Comparison of ENCODE assay signal across 20 mouse cellular contexts in the genomic region with DNA sequence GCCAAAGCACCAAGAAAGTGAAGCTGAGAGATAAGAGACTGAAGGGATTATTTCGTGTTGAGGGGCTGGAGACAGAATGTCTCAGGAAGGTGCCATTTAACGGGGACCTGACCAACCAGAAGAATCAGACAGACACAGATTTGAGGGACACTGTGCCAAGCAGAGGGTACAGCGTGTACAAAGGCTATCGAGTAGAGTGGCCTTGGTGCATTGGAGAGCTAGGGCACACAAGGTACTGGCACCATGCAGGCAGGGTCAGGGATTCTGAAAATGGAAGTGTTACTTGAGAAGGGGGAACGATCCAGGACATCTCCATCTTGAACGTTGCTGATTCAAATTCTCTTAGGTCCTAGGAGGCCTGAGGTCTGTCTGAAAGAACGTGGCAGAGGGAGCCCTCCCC. TPM values are rescaled to one million over a fixed set of nuclear protein-coding genes. Genes with fewer than 3 reads are reported as not detected.
DNase-seq lines count a peak whose midpoint lies in the region; ATAC-seq and TF ChIP-seq lines count a peak whose summit lies in the region.
"Had no signal": no experiment of that assay in that cellular context is flagged by ENCODE, and none has a peak within 500 bp of the region (broad histone marks: within the 10 kb centered on the region; RNA-seq: fewer than 3 reads in every experiment).

No protein-coding gene starts in this region.

- H3K27ac ChIP-seq in gastrocnemius, adult 2 months: no peak overlapping the region

- no peak overlapping the region for H3K4me3 ChIP-seq in gastrocnemius, adult 2 months

- intact Hi-C loops in gastrocnemius, adult 2 months (cut with DNase I): loop anchor here (5.0 kb wide), 1 partner anchor 152 kb away; a partner anchor contains a TSS
- intact Hi-C loops in gastrocnemius, postnatal 36 days (cut with DNase I): no loop called here

- peak; percentile 16 to 87 for DNase-seq in adrenal gland, adult (ENCODE audit: inconsistent age in 2 of 2, low spot score in 1 of 2)
- DNase-seq in adrenal gland, adult 8-10 months: no peak
- DNase-seq in gastrocnemius, adult 18-20 months (ENCODE audit: low spot score): peak; percentile 44
- DNase-seq in gastrocnemius, postnatal 25 days: no peak
- peak; percentile 47 for DNase-seq in gastrocnemius, adult 2 months
- DNase-seq in gastrocnemius, postnatal 36 days: no peak
- peak; percentile 69 for DNase-seq in skeletal muscle tissue, adult 2 months (ENCODE audit: low read depth, low spot score)
- DNase-seq: adrenal gland, adult 2 months; adrenal gland, postnatal 10 days; adrenal gland, postnatal 14 days; adrenal gland, postnatal 25 days; B cell, adult 2 months; cerebellum, adult 11 months; cerebellum, adult 11-12 months; cerebellum, adult 18-20 months; cerebellum, adult 2 months had no signal

- ATAC-seq in granulocyte monocyte progenitor cell, adult 5-6 weeks (replicated peaks; ENCODE audit: poor library complexity, severe bottlenecking): no peak
- ATAC-seq: activated CD4-positive, CD25-positive, alpha-beta regulatory T cell, adult 4 months; CD4-positive, CD25-positive, alpha-beta regulatory T cell, adult 4 months; Patski had no signal

- TF ChIP-seq CTCF in gastrocnemius, adult 2 months (IDR thresholded peaks at IDR 0.05): no peak

RNA-seq across cellular contexts. Expression of a gene that starts 2.9 kb away (rescaled TPM):
- total RNA-seq in adrenal gland, adult 8-10 months (2022): 10 to 100 TPM in 2 of 4 experiments, 1 to 10 TPM in 2; 6.9 to 23.3 (median 12.5) TPM
- total RNA-seq in gastrocnemius, adult 18-20 months (2021): 1 to 10 TPM; 1.7 to 2.0 TPM
- 1 to 10 TPM; 1.6 to 2.6 TPM for total RNA-seq in gastrocnemius, postnatal 25 days (2021)
- total RNA-seq in gastrocnemius, adult 2 months (2021): 1 to 10 TPM; 1.5 to 2.1 TPM
- total RNA-seq in gastrocnemius, postnatal 36 days (2021): 1 to 10 TPM; 1.6 to 2.4 TPM
- total RNA-seq in granulocyte monocyte progenitor cell, adult 5-6 weeks (2014; fragmentation: Nextera tagmentation): 3.1 TPM in 1 of 2 replicates, not detected in the other
- total RNA-seq in granulocyte monocyte progenitor cell, adult 5-6 weeks (2017): 0.82 and 1.9 TPM in 2 replicates

RNA-seq across cellular contexts. Expression of a gene that starts 18.7 kb away (rescaled TPM):
- total RNA-seq in adrenal gland, adult 8-10 months (2022): 100 to 1,000 TPM; 110 to 141 (median 132) TPM
- total RNA-seq in gastrocnemius, adult 18-20 months (2021): 10 to 100 TPM; 13.2 to 14.2 TPM
- 10 to 100 TPM; 15.6 to 23.4 TPM for total RNA-seq in gastrocnemius, postnatal 25 days (2021)
- total RNA-seq in gastrocnemius, adult 2 months (2021): 10 to 100 TPM; 11.2 to 16.6 TPM
- total RNA-seq in gastrocnemius, postnatal 36 days (2021): 10 to 100 TPM; 16.5 to 17.5 TPM
- total RNA-seq in granulocyte monocyte progenitor cell, adult 5-6 weeks (2014; fragmentation: Nextera tagmentation): 48.5 and 66.6 TPM in 2 replicates
- total RNA-seq in granulocyte monocyte progenitor cell, adult 5-6 weeks (2017): 38.7 and 41.0 TPM in 2 replicates

RNA-seq across cellular contexts. Expression of a gene that starts 30.9 kb away (rescaled TPM):
- total RNA-seq in adrenal gland, adult 8-10 months (2022): 10 to 100 TPM; 26.3 to 35.8 (median 29.2) TPM
- 1 to 10 TPM; 2.0 to 2.3 TPM for total RNA-seq in gastrocnemius, adult 18-20 months (2021)
- total RNA-seq in gastrocnemius, postnatal 25 days (2021): 1 to 10 TPM; 2.4 to 2.8 TPM
- 1 to 10 TPM; 2.0 to 2.6 TPM for total RNA-seq in gastrocnemius, adult 2 months (2021)
- total RNA-seq in gastrocnemius, postnatal 36 days (2021): 1 to 10 TPM; 2.2 to 2.6 TPM
- 5.9 and 15.5 TPM in 2 replicates for total RNA-seq in granulocyte monocyte progenitor cell, adult 5-6 weeks (2014; fragmentation: Nextera tagmentation)
- total RNA-seq in granulocyte monocyte progenitor cell, adult 5-6 weeks (2017): 3.2 and 9.0 TPM in 2 replicates

RNA-seq across cellular contexts. Expression of a gene that starts 31.7 kb away (rescaled TPM):
- total RNA-seq in adrenal gland, adult 8-10 months (2022): 1 to 10 TPM in 1 of 4 experiments, under 1 TPM in 3; 0.46 to 1.5 (median 0.75) TPM
- 1,000 to 10,000 TPM; 7,595 to 9,342 TPM for total RNA-seq in gastrocnemius, adult 18-20 months (2021)
- 1,000 to 10,000 TPM; 7,181 to 7,860 TPM for total RNA-seq in gastrocnemius, postnatal 25 days (2021)
- total RNA-seq in gastrocnemius, adult 2 months (2021): over 10,000 TPM in 1 of 2 experiments, 1,000 to 10,000 TPM in 1; 5,071 to 10,315 TPM
- total RNA-seq in gastrocnemius, postnatal 36 days (2021): 1,000 to 10,000 TPM; 8,494 to 8,724 TPM
- 0.34 TPM in 1 of 2 replicates, not detected in the other for total RNA-seq in granulocyte monocyte progenitor cell, adult 5-6 weeks (2014; fragmentation: Nextera tagmentation)
- 1.2 TPM in 1 of 2 replicates, not detected in the other for total RNA-seq in granulocyte monocyte progenitor cell, adult 5-6 weeks (2017)

RNA-seq across cellular contexts. Expression of a gene that starts 33.6 kb away (rescaled TPM):
- total RNA-seq in adrenal gland, adult 8-10 months (2022): 10 to 100 TPM; 10.9 to 19.5 (median 15.2) TPM
- total RNA-seq in gastrocnemius, adult 18-20 months (2021): 1 to 10 TPM; 2.4 to 2.7 TPM
- total RNA-seq in gastrocnemius, postnatal 25 days (2021): 1 to 10 TPM in 1 of 2 experiments, under 1 TPM in 1; 0.87 to 1.2 TPM
- 1 to 10 TPM; 1.5 to 2.1 TPM for total RNA-seq in gastrocnemius, adult 2 months (2021)
- total RNA-seq in gastrocnemius, postnatal 36 days (2021): 1 to 10 TPM; 1.3 to 1.4 TPM
- not detected in 2 replicates for total RNA-seq in granulocyte monocyte progenitor cell, adult 5-6 weeks (2014; fragmentation: Nextera tagmentation)
- total RNA-seq in granulocyte monocyte progenitor cell, adult 5-6 weeks (2017): 0.10 and 3.3 TPM in 2 replicates

Comparison
In these comparisons a context has a peak if more than half of its experiments do, and no peak if none do; other contexts are left out.
1. DNase-seq: peak in adrenal gland, adult (2 of 2), gastrocnemius, adult 18-20 months (single experiment), gastrocnemius, adult 2 months (single experiment) and skeletal muscle tissue, adult 2 months (single experiment); none in adrenal gland, adult 8-10 months (single experiment), gastrocnemius, postnatal 25 days (single experiment) and gastrocnemius, postnatal 36 days (0 of 2).